ENCODE assay signal across 33 mouse cellular contexts in the genomic region with DNA sequence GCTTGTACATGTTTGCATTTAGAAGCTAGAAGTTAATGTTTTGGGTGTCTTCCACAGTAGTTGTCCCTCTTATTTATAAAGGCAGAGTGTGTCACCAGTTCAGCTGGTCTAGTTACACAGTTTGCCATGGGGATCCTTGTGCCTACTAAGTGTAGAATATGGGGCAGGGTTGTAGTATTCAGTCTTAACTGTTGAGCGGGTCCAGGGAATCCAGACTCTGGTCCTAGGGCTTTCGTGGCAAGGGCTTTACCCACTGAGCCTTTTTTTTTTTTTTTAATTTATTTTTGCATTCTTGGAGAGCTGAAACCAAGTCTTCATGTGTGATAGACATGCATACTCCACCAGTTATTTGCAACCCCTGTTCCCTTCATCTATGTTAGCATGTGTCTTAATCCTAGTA.
"Had no signal": no experiment of that assay in that cellular context is flagged by ENCODE, and none has a peak within 500 bp of the region (broad histone marks: within the 10 kb centered on the region; RNA-seq: fewer than 3 reads in every experiment).

No protein-coding gene starts in this region.

- H3K4me2 ChIP-seq: heart, embryonic 12.5 days; heart, embryonic 13.5 days; heart, embryonic 15.5 days; hindbrain, embryonic 12.5 days; hindbrain, embryonic 13.5 days; hindbrain, embryonic 14.5 days; hindbrain, embryonic 15.5 days; intestine, embryonic 15.5 days; kidney, embryonic 15.5 days had no signal

- H3K27ac ChIP-seq: heart, embryonic 13.5 days; heart, embryonic 15.5 days; hindbrain, embryonic 10.5 days; hindbrain, embryonic 12.5 days; hindbrain, embryonic 13.5 days; hindbrain, embryonic 14.5 days; hindbrain, embryonic 15.5 days; hindbrain, postnatal 0 days; intestine, embryonic 15.5 days; kidney, embryonic 15.5 days; kidney, postnatal 0 days; layer of hippocampus, adult 2 months had no signal

- ATAC-seq: hindbrain, embryonic 16.5 days; hindbrain, postnatal 0 days; inflammation-experienced regulatory T-cells, adult 6 months; intestine, embryonic 15.5 days; intestine, embryonic 16.5 days; intestine, postnatal 0 days had no signal

- H3K4me3 ChIP-seq: heart, embryonic 12.5 days; heart, embryonic 13.5 days; heart, embryonic 15.5 days; hindbrain, embryonic 10.5 days; hindbrain, embryonic 12.5 days; hindbrain, embryonic 13.5 days; hindbrain, embryonic 15.5 days; intestine, embryonic 15.5 days; kidney, embryonic 15.5 days; layer of hippocampus, adult 2 months had no signal

- H3K27me3 ChIP-seq: heart, embryonic 12.5 days; heart, embryonic 13.5 days; heart, embryonic 15.5 days; hindbrain, embryonic 12.5 days; hindbrain, embryonic 13.5 days; hindbrain, embryonic 15.5 days; intestine, embryonic 15.5 days; kidney, embryonic 15.5 days had no signal

- H3K9me3 ChIP-seq: heart, embryonic 12.5 days; heart, embryonic 13.5 days; heart, embryonic 15.5 days; hindbrain, embryonic 10.5 days; hindbrain, embryonic 12.5 days; hindbrain, embryonic 13.5 days; hindbrain, embryonic 15.5 days; intestine, embryonic 15.5 days; kidney, embryonic 15.5 days had no signal

- H3K4me1 ChIP-seq: heart, embryonic 12.5 days; heart, embryonic 13.5 days; heart, embryonic 15.5 days; hindbrain, embryonic 10.5 days; hindbrain, embryonic 12.5 days; hindbrain, embryonic 13.5 days; hindbrain, embryonic 15.5 days; intestine, embryonic 15.5 days; kidney, embryonic 15.5 days had no signal

- H3K9ac ChIP-seq: heart, embryonic 12.5 days; heart, embryonic 13.5 days; heart, embryonic 15.5 days; hindbrain, embryonic 12.5 days; hindbrain, embryonic 13.5 days; hindbrain, embryonic 14.5 days; hindbrain, embryonic 15.5 days; intestine, embryonic 15.5 days; kidney, embryonic 15.5 days had no signal

- DNase-seq: heart, postnatal 10 days; heart, postnatal 14 days; heart, postnatal 36 days; heart, postnatal 4 days; kidney, adult 11 months; kidney, adult 18-20 months; kidney, adult 2 months; kidney, adult 8-10 months; kidney, adult 9 months; kidney, postnatal 10 days; kidney, postnatal 14 days; kidney, postnatal 25 days; kidney, postnatal 36 days; kidney, postnatal 4 days; layer of hippocampus, adult 9-11 months; layer of hippocampus, postnatal 36 days had no signal
